8 mouse cellular contexts compared by ENCODE assay signal in the genomic region with DNA sequence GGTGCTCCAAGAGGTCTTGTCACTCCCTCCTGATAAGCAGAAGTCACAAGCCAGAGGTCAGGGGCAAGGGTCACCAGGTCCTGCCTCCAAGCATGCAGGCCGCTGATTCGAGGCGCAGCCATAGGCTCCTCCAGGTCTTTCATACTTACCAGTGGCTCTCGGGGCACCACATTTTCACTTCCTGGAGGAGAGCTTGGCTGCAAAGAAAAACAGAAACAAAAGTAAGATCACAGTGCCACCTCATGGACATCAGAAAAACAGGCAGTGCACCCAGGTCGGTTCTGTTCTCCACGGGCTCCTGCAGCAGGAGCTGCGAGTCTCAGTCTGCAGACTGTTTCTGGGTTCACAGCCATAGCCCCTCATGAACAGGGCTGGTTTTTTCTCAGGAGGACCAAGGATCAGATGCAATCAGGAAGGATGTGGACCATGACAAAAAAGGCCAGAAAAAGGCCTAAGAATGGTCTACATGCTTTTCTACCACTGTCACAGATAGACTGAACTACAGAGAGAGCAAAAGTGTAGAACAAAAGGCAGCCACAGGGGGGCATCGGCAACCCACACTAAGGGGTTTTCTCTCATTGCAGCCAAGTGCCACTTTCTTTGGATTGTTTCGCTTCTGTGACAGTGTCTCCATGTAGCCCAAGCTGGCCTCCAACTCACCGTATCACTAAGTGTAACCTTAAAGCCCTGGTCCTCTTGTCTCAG. TPM values are rescaled to one million over a fixed set of nuclear protein-coding genes. Genes with fewer than 3 reads are reported as not detected.
DNase-seq lines count a peak whose midpoint lies in the region; ATAC-seq and TF ChIP-seq lines count a peak whose summit lies in the region.

No protein-coding gene starts in this region.

- 31% methylated on average over 10 of the region's 10 CpGs for WGBS in forebrain, embryonic 16.5 days
- 23% methylated on average over 10 of the region's 10 CpGs for WGBS in neural tube, embryonic 15.5 days

- dilution Hi-C loops in CH12.LX (cut with MboI; ENCODE audit: extremely low pct_ligation_motif_present, extremely low pct_unique_long_range_greater_than_20kb, low sequenced_read_pairs) = no loop called here

- peak; percentile 81 for DNase-seq in CH12.LX (ENCODE audit: extremely low read depth)
- peak; percentile 51 to 74 for DNase-seq in heart, postnatal 36 days
- DNase-seq in layer of hippocampus, adult 18-20 months (ENCODE audit: low spot score in 2 of 2) = peak; percentile 69 to 86
- peak; percentile 77 to 78 for DNase-seq in lung, adult 18-20 months
- peak; percentile 83 for DNase-seq in testis, postnatal 10 days (ENCODE audit: low spot score)

- peak; percentile 32 to 72; a peak in 2 of 4 replicates for TF ChIP-seq CTCF in CH12.LX (conservative IDR thresholded peaks at IDR 0.05 in 1 of 2, IDR thresholded peaks at IDR 0.05 in 1 of 2; ENCODE audit: low read depth in 2 of 2, low read length in 2 of 2)

- no peak overlapping the region for H3K4me3 ChIP-seq in CH12.LX (replicated peaks in 1 of 3; ENCODE audit: low read depth in 2 of 3, low read length in 2 of 3, poor library complexity in 1 of 3)
- H3K4me3 ChIP-seq in forebrain, embryonic 16.5 days (replicated peaks; ENCODE audit: low read length) = no peak overlapping the region
- no peak overlapping the region for H3K4me3 ChIP-seq in neural tube, embryonic 15.5 days (replicated peaks)

- peaks cover 8% of the 10 kb centered on the region; the same call in 1 of the 2 replicates for H3K79me2 ChIP-seq in CH12.LX (replicated peaks; ENCODE audit: control insufficient read depth, extremely low read depth, insufficient read depth, poor library complexity, severe bottlenecking)

- H3K9me3 ChIP-seq in CH12.LX (replicated peaks; ENCODE audit: low read length) = no peaks in the 10 kb centered on the region
- no peaks in the 10 kb centered on the region for H3K9me3 ChIP-seq in forebrain, embryonic 16.5 days (ENCODE audit: control insufficient read depth, low read length)
- no peaks in the 10 kb centered on the region for H3K9me3 ChIP-seq in neural tube, embryonic 15.5 days (replicated peaks)

- peak; percentile 56; the same call in 1 of the 2 replicates for ATAC-seq in cerebellum, adult (ENCODE audit: insufficient number of reproducible peaks, low FRiP score, low TSS enrichment)
- ATAC-seq in forebrain, embryonic 16.5 days = peak; percentile 81
- ATAC-seq in neural tube, embryonic 15.5 days (ENCODE audit: low FRiP score) = peak; percentile 72

- peaks cover 17 to 65% of the 10 kb centered on the region in 2 experiments for H3K36me3 ChIP-seq in CH12.LX (replicated peaks in 1 of 2; ENCODE audit: control insufficient read depth in 1 of 2, insufficient read depth in 1 of 2, low read length in 1 of 2)
- no peaks in the 10 kb centered on the region for H3K36me3 ChIP-seq in forebrain, embryonic 16.5 days (ENCODE audit: control insufficient read depth, insufficient read depth)
- H3K36me3 ChIP-seq in neural tube, embryonic 15.5 days = no peaks in the 10 kb centered on the region

- no peak overlapping the region for H3K27ac ChIP-seq in CH12.LX (ENCODE audit: insufficient read depth, low read depth)
- H3K27ac ChIP-seq in forebrain, embryonic 16.5 days (ENCODE audit: low read length) = no peak overlapping the region
- peak overlapping the region; percentile 45; the same call in 1 of the 2 replicates for H3K27ac ChIP-seq in neural tube, embryonic 15.5 days (replicated peaks)

- H3K9ac ChIP-seq in CH12.LX (ENCODE audit: insufficient read depth, low read depth) = no peak overlapping the region
- no peak overlapping the region for H3K9ac ChIP-seq in forebrain, embryonic 16.5 days (replicated peaks; ENCODE audit: low read depth, low read length)
- no peak overlapping the region for H3K9ac ChIP-seq in neural tube, embryonic 15.5 days (replicated peaks)

- intact Hi-C loops in heart, postnatal 36 days (cut with DNase I) = loop anchor here (1.0 to 5.0 kb wide), 5 partner anchors 61 to 395 kb away; a partner anchor contains a TSS

- in situ Hi-C loops in CH12.LX (cut with MboI; ENCODE audit: low pct_ligation_motif_present, low pct_unique_long_range_greater_than_20kb, low sequenced_read_pairs) = no loop called here

- no peaks in the 10 kb centered on the region for H3K27me3 ChIP-seq in CH12.LX (replicated peaks)
- H3K27me3 ChIP-seq in forebrain, embryonic 16.5 days (replicated peaks; ENCODE audit: control insufficient read depth, insufficient read depth, low read length) = no peaks in the 10 kb centered on the region
- no peaks in the 10 kb centered on the region for H3K27me3 ChIP-seq in neural tube, embryonic 15.5 days (replicated peaks)

- H3K4me2 ChIP-seq in CH12.LX (ENCODE audit: insufficient read depth, low read depth, poor library complexity, severe bottlenecking) = no peak overlapping the region; the same call in 1 of the 2 replicates
- no peak overlapping the region for H3K4me2 ChIP-seq in forebrain, embryonic 16.5 days (ENCODE audit: low read length)
- H3K4me2 ChIP-seq in neural tube, embryonic 15.5 days = no peak overlapping the region

- TF ChIP-seq EP300 in CH12.LX (IDR thresholded peaks at IDR 0.05; ENCODE audit: low read length) = no peak

- TF ChIP-seq RAD21 in CH12.LX (IDR thresholded peaks at IDR 0.05; ENCODE audit: low read depth, low read length) = peak; percentile 72

- peaks cover 0 to 38% of the 10 kb centered on the region in 2 experiments; a peak in 2 of 4 replicates for H3K4me1 ChIP-seq in CH12.LX (ENCODE audit: control insufficient read depth in 1 of 2, insufficient read depth in 2 of 2)
- peaks cover 6% of the 10 kb centered on the region for H3K4me1 ChIP-seq in forebrain, embryonic 16.5 days (replicated peaks; ENCODE audit: control insufficient read depth, insufficient read depth, low read length)
- peaks cover 27% of the 10 kb centered on the region for H3K4me1 ChIP-seq in neural tube, embryonic 15.5 days

- TF ChIP-seq POLR2A in CH12.LX (IDR thresholded peaks at IDR 0.05; ENCODE audit: low read depth, low read length) = no peak

TF ChIP-seq in CH12.LX, 34 proteins besides CTCF, POLR2A, EP300 and RAD21:
- TF ChIP-seq SIN3A (IDR thresholded peaks at IDR 0.05; ENCODE audit: low read length) (no peak), NELFE (IDR thresholded peaks at IDR 0.05; ENCODE audit: low read depth, low read length) (0 out of 2 replicates have a peak, but pooled peaks have one; percentile 10), SMC3 (IDR thresholded peaks at IDR 0.05; ENCODE audit: low read depth, low read length) (peak; percentile 64), PAX5 (IDR thresholded peaks at IDR 0.05; ENCODE audit: low read length) (no peak), E2F4 (IDR thresholded peaks at IDR 0.05; ENCODE audit: insufficient replicate concordance, low read depth, low read length) (0 out of 2 replicates have a peak, but pooled peaks have one; percentile 22), IRF4 (IDR thresholded peaks at IDR 0.05; ENCODE audit: low read depth, low read length) (peak; percentile 23; the same call in 1 of the 2 replicates), ELF1 (IDR thresholded peaks at IDR 0.05; ENCODE audit: low read depth, low read length) (peak; percentile 78; the same call in 1 of the 2 replicates)

RNA-seq across cellular contexts. Expression of a gene that starts 23.7 kb away (rescaled TPM):
- total RNA-seq in CH12.LX (2012; rRNA removed) = 48.5 and 51.3 TPM in 2 replicates
- 60.3 and 63.6 TPM in 2 replicates for total RNA-seq in CH12.LX (2014; rRNA removed)
- polyA plus RNA-seq in CH12.LX (2012; ENCODE audit: insufficient read length, low read depth) = 59.2 and 67.7 TPM in 2 replicates
- 53.7 and 56.9 TPM in 2 replicates for polyA plus RNA-seq in forebrain, embryonic 16.5 days (2015; fragmentation: Nextera tagmentation; extraction: Ambion mirVana)
- total RNA-seq in heart, postnatal 36 days (2021) = 10 to 100 TPM; 21.5 to 23.5 TPM
- total RNA-seq in layer of hippocampus, adult 18-20 months (2021) = 10 to 100 TPM; 46.7 to 47.1 TPM
- polyA plus RNA-seq in neural tube, embryonic 15.5 days (2015; fragmentation: Nextera tagmentation; extraction: Ambion mirVana) = 60.0 and 61.2 TPM in 2 replicates

RNA-seq across cellular contexts. Expression of a gene that starts 27.9 kb away (rescaled TPM):
- total RNA-seq in CH12.LX (2012; rRNA removed) (26.8 and 27.2 TPM in 2 replicates), CH12.LX (2014; rRNA removed) (23.4 and 23.7 TPM in 2 replicates)
- polyA plus RNA-seq in CH12.LX (2012; ENCODE audit: insufficient read length, low read depth) = 42.0 and 44.8 TPM in 2 replicates
- polyA plus RNA-seq in forebrain, embryonic 16.5 days (2015; fragmentation: Nextera tagmentation; extraction: Ambion mirVana) = 24.0 and 26.3 TPM in 2 replicates
- 10 to 100 TPM; 35.6 to 41.7 TPM for total RNA-seq in heart, postnatal 36 days (2021)
- 10 to 100 TPM; 48.8 to 50.7 TPM for total RNA-seq in layer of hippocampus, adult 18-20 months (2021)
- 28.1 and 32.7 TPM in 2 replicates for polyA plus RNA-seq in neural tube, embryonic 15.5 days (2015; fragmentation: Nextera tagmentation; extraction: Ambion mirVana)

RNA-seq across cellular contexts. Expression of a gene that starts 50.5 kb away (rescaled TPM):
- 0.50 and 0.59 TPM in 2 replicates for total RNA-seq in CH12.LX (2012; rRNA removed)
- total RNA-seq in CH12.LX (2014; rRNA removed) = not detected in 2 replicates
- polyA plus RNA-seq in CH12.LX (2012; ENCODE audit: insufficient read length, low read depth) = 0.94 and 1.4 TPM in 2 replicates
- 1.4 and 1.8 TPM in 2 replicates for polyA plus RNA-seq in forebrain, embryonic 16.5 days (2015; fragmentation: Nextera tagmentation; extraction: Ambion mirVana)
- total RNA-seq in heart, postnatal 36 days (2021) = not detected
- 10 to 100 TPM in 1 of 2 experiments, 1 to 10 TPM in 1; 9.8 to 13.8 TPM for total RNA-seq in layer of hippocampus, adult 18-20 months (2021)
- not detected in 2 replicates for polyA plus RNA-seq in neural tube, embryonic 15.5 days (2015; fragmentation: Nextera tagmentation; extraction: Ambion mirVana)

Comparison
In these comparisons a context has a peak if more than half of its experiments do, and no peak if none do; other contexts are left out.
1. RNA of a gene that starts 50.5 kb away (total RNA-seq): 9.8 to 13.8 TPM in layer of hippocampus, adult 18-20 months; 0.50 to 0.59 TPM in CH12.LX and not detected in heart, postnatal 36 days; every median in the first group is over 4 times any median in the second.
2. Peak in every context shown above with its lines, with median percentiles within 50 percentile points of each other: DNase-seq and ATAC-seq.